Mouse (Mus musculus) common myeloid progenitor, adult 5-6 weeks (primary cell): ENCODE data around the gene Mamstr. TPM values are rescaled to one million over a fixed set of nuclear protein-coding genes. Genes with fewer than 3 reads are reported as not detected.

Experiments used
- ATAC-seq: replicated peaks from 2 replicates; pipeline ENCODE4 v1.8.0; 2016; ENCODE audit warnings: low read depth, mild to moderate bottlenecking, moderate TSS enrichment, inconsistent platforms; ENCODE audit not compliant: poor library complexity, severe bottlenecking
- total RNA-seq: library from RNA; stranded (forward); fragments of 200-1000, 187-1606 nt; gene quantifications from 2 replicates; pipeline ENCODE4 v1.2.3, GENCODE M21; 2017

Mamstr gene
- total RNA-seq, 1 experiment from 2014 or later, result under 0.01 TPM

- no peak for ATAC-seq
Observed at GRCm38 (mm10) chr7:45627261-45627660, 12.5 kb upstream of the Mamstr start, which contains the start of gene Rasip1. Gene Rasip1, plus strand, starts transcription at chr7:45627488.

GRCm38 (mm10) chr7:45628364-45629294, 11.1 kb upstream of the Mamstr start:
- ATAC-seq, result peak; percentile 74

GRCm38 (mm10) chr7:45630064-45630907, 9.5 kb upstream of the Mamstr start:
- no peak for ATAC-seq

GRCm38 (mm10) chr7:45632499-45632898, 7.3 kb upstream of the Mamstr start:
- no peak for ATAC-seq

GRCm38 (mm10) chr7:45634946-45635681, 4.7 kb upstream of the Mamstr start:
- peak; percentile 81 for ATAC-seq

DNA sequence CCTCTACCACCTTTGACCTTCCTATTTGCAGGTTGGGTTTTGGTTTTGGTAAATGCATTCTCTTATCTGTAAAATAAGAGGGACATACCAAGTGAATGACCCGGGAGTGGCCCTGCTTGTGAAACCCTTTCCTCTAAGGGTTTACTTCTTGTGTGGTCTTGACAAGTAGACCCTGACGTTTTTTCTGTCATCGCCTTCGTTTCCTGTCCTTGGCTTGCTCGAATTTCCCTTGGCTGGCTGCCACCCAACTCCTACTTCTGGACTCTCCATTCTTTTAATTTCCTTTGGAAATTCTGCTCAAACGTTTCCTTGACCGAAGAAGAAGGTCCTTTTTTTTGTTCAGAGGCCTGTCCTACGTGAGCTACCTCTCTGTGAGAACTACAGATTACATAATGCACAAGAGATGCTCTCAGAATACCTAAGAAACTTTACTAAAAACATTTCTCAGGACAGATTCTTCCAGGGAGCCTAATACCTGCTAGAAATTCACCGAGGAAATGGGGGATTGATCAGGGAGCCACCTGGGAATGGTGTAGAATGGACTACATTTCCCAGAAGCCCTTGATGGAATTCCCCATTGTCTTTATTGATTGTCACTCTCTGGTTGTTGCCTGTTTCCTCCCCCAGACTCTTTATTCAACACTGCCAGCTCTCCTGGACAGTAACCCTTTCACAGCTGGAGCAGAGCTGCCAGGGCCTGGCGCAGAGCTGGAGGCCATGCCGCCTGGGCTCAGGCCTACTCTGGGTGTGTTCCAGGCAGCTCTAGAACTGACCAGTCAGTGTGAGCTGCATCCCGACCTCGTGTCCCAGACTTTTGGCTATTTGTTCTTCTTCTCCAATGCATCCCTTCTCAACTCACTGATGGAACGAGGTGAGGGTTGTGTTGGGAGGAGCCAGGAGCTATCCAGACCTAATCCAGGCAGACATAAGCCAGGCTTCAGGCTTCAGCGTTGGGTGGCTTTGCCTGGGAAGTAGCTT, 3.8 kb upstream of the Mamstr start:
- no peak for ATAC-seq

DNA sequence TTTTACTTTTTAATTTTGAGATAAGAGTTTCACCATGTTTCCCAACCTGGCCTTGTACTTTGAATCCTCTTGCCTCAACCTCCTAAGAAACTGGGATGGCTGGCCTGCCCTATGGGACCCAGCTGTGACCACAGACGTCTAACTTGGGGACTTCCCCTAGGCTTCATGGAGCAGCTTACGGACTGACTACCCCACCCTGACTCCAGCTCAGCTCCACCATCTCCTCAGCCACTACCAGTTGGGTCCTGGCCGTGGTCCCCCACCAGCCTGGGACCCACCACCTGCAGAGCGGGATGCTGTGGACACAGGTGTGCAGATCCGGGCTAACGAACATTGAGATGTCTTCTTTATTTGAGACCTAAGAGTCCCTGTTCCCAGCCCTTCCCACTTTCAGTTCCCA, 2.1 kb upstream of the Mamstr start:
- ATAC-seq, result no peak

GRCm38 (mm10) chr7:45638623-45639401, 965 bp upstream of the Mamstr start:
- no peak for ATAC-seq

- ATAC-seq, result no peak
Observed at GRCm38 (mm10) chr7:45640191-45640957, 597 bp downstream of the Mamstr start.

GRCm38 (mm10) chr7:45641391-45642040, 1.7 kb downstream of the Mamstr start:
- no peak for ATAC-seq

DNA sequence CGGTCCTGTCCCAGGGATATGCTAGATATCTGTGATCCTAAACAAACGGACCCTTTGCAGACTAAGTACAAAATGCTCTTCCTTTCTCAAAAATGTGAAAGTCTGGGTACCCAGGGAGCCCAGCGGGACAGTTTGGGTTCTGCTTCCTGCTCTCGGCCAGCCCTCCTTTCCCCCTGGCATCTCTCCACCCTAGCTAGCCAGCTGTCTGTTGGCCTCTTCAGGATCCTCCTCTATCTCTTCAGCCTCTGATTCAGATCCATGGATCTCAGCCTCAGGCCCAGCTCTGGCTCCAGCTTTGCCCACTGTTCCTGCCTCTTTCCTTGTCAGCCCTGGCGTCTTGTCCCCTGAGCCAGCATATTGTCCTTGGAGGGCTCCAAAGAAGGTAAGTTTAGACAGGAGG, 2.3 kb downstream of the Mamstr start:
- no peak for ATAC-seq

DNA sequence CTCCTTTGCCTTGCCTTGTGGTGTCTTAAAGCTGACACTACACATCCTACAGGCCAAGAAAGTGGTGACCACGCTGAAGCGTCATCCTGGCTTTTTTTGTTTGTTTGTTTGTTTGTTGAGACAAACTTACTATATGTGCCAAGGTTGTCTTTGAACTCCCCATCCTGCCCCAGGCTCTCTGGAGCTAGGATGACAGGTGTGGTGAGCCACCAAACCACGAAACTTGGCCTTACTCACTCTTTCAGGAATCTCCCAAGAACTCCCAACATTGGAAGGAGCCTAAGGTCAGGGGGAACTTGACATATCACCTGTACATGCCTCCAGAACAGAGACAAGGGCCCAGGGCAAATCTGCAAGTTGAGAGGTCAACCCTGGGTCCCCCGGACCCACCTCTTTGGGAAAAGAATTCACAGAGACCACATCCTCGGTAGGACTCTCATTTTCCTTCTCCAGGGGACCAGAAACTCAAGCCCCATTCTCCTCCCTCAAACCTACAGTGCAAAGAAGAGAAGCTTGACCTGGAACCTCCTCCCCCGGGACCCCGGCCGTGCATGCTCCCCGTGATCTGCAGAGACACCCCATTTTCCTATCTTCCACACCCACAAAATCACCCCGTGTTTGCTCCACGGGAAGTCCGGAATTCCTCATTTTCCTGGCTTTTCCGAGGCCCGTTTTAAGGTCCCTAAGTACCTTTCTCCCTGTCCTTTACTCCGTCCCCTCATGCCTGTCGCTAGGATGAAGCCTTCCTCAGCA, 2.9 kb downstream of the Mamstr start:
- ATAC-seq, result no peak

DNA sequence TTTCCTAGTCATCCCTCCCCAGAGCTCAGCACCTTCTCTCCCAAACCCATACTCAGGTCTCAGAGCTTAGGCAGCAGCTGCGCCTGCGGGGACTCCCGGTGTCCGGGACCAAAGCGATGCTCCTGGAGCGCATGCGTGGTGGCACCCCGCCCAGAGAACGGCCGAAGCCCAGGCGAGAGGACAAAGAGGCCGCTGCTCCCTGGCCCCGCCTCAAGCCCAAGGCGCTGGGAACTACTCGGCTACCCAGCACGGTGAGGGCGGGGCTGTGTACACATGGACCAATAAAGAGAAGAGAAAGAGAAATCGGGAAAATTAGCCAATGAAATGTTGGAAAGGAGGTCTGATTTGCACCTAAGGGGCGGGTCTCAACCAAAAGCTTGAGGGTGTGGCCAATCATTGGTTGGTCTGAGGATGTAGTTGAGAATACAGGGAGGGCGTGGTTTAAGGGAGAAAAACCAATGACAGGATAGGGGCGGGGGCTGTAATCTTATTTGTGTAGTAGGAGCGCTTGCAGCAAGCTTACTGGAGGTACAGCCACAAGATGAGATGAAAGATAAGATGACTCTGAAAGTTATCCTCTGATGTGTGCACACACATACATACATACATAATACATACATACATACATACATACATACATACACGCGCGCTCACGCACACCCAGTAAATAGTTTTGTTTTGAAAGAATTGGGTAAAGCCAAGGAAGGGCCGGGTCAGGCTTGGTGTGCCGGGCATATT, 3.8 kb downstream of the Mamstr start:
- peak; percentile 88 for ATAC-seq

DNA sequence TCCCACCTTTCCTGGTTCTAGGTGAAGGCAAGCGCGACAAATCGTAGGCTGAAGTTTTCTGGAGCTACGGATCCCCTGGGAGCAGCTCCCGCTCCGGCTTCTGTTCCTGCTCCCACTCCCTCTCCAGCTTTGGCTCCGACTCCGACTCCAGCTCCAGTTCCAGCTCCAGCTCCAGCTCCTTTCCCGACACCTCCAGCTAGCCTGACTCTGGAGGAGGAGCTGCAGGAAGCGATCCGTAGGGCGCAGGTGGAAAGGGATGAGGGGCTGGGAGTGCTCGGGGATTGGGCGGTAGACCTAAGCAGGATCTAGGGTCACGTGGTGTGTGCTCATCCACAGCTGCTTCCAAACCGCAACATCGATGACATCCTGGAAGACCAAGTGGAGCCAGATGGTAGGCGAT, 4.4 kb downstream of the Mamstr start:
- ATAC-seq, result no peak

GRCm38 (mm10) chr7:45644872-45645590, 5.3 kb downstream of the Mamstr start:
- no peak for ATAC-seq
